In genomic region chr5:135651536-135651935, GRCm38 (mm10) we compare ENCODE assay signal across 15 mouse cellular contexts.
"Had no signal": no experiment of that assay in that cellular context is flagged by ENCODE, and none has a peak within 500 bp of the region (broad histone marks: within the 10 kb centered on the region; RNA-seq: fewer than 3 reads in every experiment).

No protein-coding gene starts in this region.

- H3K9me3 ChIP-seq: limb, embryonic 10.5 days; liver, embryonic 12.5 days; midbrain, embryonic 15.5 days; neural tube, embryonic 12.5 days had no signal

- ATAC-seq: intestine, embryonic 16.5 days; liver, embryonic 12.5 days; liver, postnatal 0 days; midbrain, embryonic 15.5 days had no signal

- H3K27ac ChIP-seq: limb, embryonic 10.5 days; liver, embryonic 12.5 days; macrophage; midbrain, embryonic 15.5 days; neural tube, embryonic 12.5 days had no signal

- DNase-seq: kidney, adult 8-10 months; kidney, postnatal 14 days; liver, postnatal 0 days; right cerebral cortex, postnatal 4 days; spleen, adult 18-20 months; thymus, adult 2 months; thymus, postnatal 25 days had no signal

- H3K9ac ChIP-seq: liver, embryonic 12.5 days; liver, postnatal 0 days; midbrain, embryonic 15.5 days; neural tube, embryonic 12.5 days had no signal

- H3K4me2 ChIP-seq: liver, embryonic 12.5 days; midbrain, embryonic 11.5 days; midbrain, embryonic 15.5 days; neural tube, embryonic 12.5 days had no signal

- H3K4me1 ChIP-seq: midbrain, embryonic 15.5 days; neural tube, embryonic 12.5 days had no signal

- H3K36me3 ChIP-seq: limb, embryonic 10.5 days; liver, embryonic 12.5 days; midbrain, embryonic 15.5 days; neural tube, embryonic 12.5 days had no signal

- H3K4me3 ChIP-seq: limb, embryonic 10.5 days; liver, embryonic 12.5 days; megakaryocyte, embryonic 14.5 days; midbrain, embryonic 15.5 days; neural tube, embryonic 12.5 days had no signal

- H3K27me3 ChIP-seq: midbrain, embryonic 15.5 days; neural tube, embryonic 12.5 days had no signal
